Mouse (Mus musculus) adrenal gland, adult 2 months (tissue): ENCODE data around the gene Fto. TPM values are rescaled to one million over a fixed set of nuclear protein-coding genes. Genes with fewer than 3 reads are reported as not detected.
A peak's percentile ranks its signal among the peaks of the same experiment; 100 is the strongest.

Experiments used
- DNase-seq: peaks from one replicate; pipeline ENCODE4 v3.0.0; 2021
- long read RNA-seq: library from polyadenylated mRNA; stranded (forward); transcript quantifications from one replicate; pipeline ENCODE4 v2.0.0, GENCODE M21; 2021
- polyA plus RNA-seq: library from polyadenylated mRNA; depleted of rRNA; stranded (reverse); fragments of >200 nt; gene quantifications from 2 replicates; pipeline ENCODE4 v1.2.3, GENCODE M21; 2012; rRNA removed
- total RNA-seq, 2 experiments: library from RNA; stranded (reverse); gene quantifications; 2 replicates each; pipeline ENCODE4 v1.2.3; 2021

Gene Fto
- 10 to 100 TPM; 74.8 to 77.1 TPM for total RNA-seq
- polyA plus RNA-seq, result 19.2 and 22.0 TPM in 2 replicates
- long read RNA-seq, transcript Fto-201 (9 exons, 3,564 nt), result major isoform, 15 of 19 reads
- long read RNA-seq, partial matches to known transcripts, result 1 of 19 reads
- long read RNA-seq, other reads (novel, unspliced or antisense), result 3 of 19 reads

- DNase-seq, result peak; percentile 98
These were observed at the start of gene Fto, which contains the start of gene Rpgrip1l for GRCm38 (mm10) chr8:91312835-91313832. Gene Fto (plus strand): TSS chr8:91313525. Gene Rpgrip1l (minus strand): TSS chr8:91313262.

- no peak for DNase-seq
These were observed 49.4 kb upstream of the Fto start for GRCm38 (mm10) chr8:91263939-91264338.

GRCm38 (mm10) chr8:91264564-91264963, 48.8 kb upstream of the Fto start:
- no peak for DNase-seq

- no peak for DNase-seq
These were observed 43.9 kb upstream of the Fto start for GRCm38 (mm10) chr8:91269374-91269958.

GRCm38 (mm10) chr8:91273493-91273892, 39.8 kb upstream of the Fto start:
- no peak for DNase-seq

GRCm38 (mm10) chr8:91276337-91276736, 37.0 kb upstream of the Fto start:
- no peak for DNase-seq

GRCm38 (mm10) chr8:91278060-91278459, 35.3 kb upstream of the Fto start:
- no peak for DNase-seq

GRCm38 (mm10) chr8:91280467-91281212, 32.7 kb upstream of the Fto start:
- no peak for DNase-seq

GRCm38 (mm10) chr8:91281545-91281944, 31.8 kb upstream of the Fto start:
- no peak for DNase-seq

- no peak for DNase-seq
These were observed 30.7 kb upstream of the Fto start for GRCm38 (mm10) chr8:91282655-91283054.

GRCm38 (mm10) chr8:91283815-91284214, 29.5 kb upstream of the Fto start:
- no peak for DNase-seq

- DNase-seq, result no peak
These were observed 27.1 kb upstream of the Fto start for GRCm38 (mm10) chr8:91286237-91286636.

GRCm38 (mm10) chr8:91290576-91290975, 22.7 kb upstream of the Fto start:
- no peak for DNase-seq

GRCm38 (mm10) chr8:91295786-91296185, 17.5 kb upstream of the Fto start:
- DNase-seq, result no peak

GRCm38 (mm10) chr8:91298672-91299071, 14.7 kb upstream of the Fto start:
- no peak for DNase-seq

- no peak for DNase-seq
These were observed 8.6 kb upstream of the Fto start for GRCm38 (mm10) chr8:91304481-91305386.

- DNase-seq, result no peak
These were observed 983 bp upstream of the Fto start for GRCm38 (mm10) chr8:91312342-91312741.

- DNase-seq, result no peak
These were observed 4.4 kb downstream of the Fto start for GRCm38 (mm10) chr8:91317567-91318227.

- DNase-seq, result no peak
These were observed 5.8 kb downstream of the Fto start for GRCm38 (mm10) chr8:91318938-91319729.

GRCm38 (mm10) chr8:91323511-91323910, 10.2 kb downstream of the Fto start:
- DNase-seq, result no peak
